Mouse (Mus musculus) monocyte, adult 2 months (primary cell): ENCODE data around the gene Atg7.
A peak's percentile ranks its signal among the peaks of the same experiment; 100 is the strongest.

ENCODE experiments used
- DNase-seq, 2 experiments: peaks; one replicate each; pipeline ENCODE4 v3.0.0; 2022; ENCODE audit warnings: low spot score in 2 of 2, low read depth in 1 of 2

Gene Atg7

GRCm38 (mm10) chr6:114684407-114684806 is 41.5 kb downstream of the Atg7 start:
- DNase-seq, result no peak

GRCm38 (mm10) chr6:114685412-114685811 is 42.5 kb downstream of the Atg7 start:
- no peak for DNase-seq

- no peak for DNase-seq
Observed at GRCm38 (mm10) chr6:114687035-114687434, 44.1 kb downstream of the Atg7 start.

- DNase-seq, result no peak
Observed at GRCm38 (mm10) chr6:114690661-114691060, 47.8 kb downstream of the Atg7 start.

DNA sequence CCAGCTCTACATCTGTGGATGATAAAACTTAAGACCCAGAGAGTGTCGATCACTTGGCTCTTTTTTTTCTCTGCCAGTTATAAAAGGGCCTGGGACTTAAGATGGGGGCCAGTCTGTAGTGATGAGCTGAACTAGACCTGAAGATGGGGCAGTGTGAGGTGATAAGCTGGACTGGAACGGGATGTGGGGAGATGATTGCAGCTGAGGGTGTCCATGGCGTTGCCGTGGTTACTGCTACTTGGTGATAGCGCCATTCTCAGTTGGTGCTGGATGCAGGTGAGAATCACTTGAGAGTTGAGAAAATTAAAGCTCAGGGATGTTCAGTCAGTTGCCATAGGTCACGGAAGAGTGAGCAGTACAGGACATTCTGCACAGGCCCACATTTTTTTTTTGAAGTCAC is 48.6 kb downstream of the Atg7 start:
- no peak for DNase-seq

DNA sequence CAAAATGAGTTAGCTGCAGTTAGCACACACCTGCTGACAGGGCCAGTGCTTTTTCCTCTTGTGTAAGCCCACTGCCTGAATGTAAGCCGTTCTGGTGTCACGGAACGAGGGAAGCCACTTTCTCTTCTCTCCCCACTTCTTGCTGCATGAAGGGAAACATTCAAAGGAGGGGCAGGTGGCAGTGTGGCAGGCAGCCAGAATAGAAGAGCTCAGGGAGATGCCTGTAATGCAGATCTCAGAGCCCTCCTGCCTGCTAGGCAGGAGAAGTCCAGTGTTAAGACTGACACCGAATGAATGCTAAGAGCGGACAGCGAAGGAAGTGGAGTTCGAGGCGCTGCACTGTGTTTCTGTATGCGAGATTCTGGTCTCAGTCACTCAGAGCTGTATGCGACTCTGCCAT is 49.8 kb downstream of the Atg7 start:
- DNase-seq, result no peak

GRCm38 (mm10) chr6:114697646-114698490 is 55.0 kb downstream of the Atg7 start:
- peak; percentile 38 to 61 for DNase-seq

GRCm38 (mm10) chr6:114698578-114698977 is 55.7 kb downstream of the Atg7 start:
- no peak for DNase-seq

DNA sequence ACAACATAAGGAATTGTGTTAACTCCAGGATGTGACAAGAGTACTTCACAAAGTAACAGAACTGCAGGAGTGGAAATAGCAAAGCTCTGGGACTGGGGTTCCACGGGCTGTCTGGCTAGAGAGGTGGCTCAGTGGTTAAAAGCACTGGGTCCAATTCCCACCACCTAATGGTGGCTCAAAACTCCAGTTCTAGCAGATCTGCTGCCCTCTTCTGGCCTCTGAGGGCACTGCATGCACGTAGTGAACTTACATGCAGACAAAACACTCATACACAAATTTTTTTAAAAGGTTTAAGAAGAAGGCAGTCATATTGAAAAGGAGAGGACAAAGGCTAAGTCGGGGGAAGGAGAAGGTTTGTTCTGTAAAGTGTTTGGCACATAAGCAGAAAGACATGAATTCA is 57.8 kb downstream of the Atg7 start:
- DNase-seq, result no peak

GRCm38 (mm10) chr6:114707032-114707431 is 64.1 kb downstream of the Atg7 start:
- DNase-seq, result no peak

DNA sequence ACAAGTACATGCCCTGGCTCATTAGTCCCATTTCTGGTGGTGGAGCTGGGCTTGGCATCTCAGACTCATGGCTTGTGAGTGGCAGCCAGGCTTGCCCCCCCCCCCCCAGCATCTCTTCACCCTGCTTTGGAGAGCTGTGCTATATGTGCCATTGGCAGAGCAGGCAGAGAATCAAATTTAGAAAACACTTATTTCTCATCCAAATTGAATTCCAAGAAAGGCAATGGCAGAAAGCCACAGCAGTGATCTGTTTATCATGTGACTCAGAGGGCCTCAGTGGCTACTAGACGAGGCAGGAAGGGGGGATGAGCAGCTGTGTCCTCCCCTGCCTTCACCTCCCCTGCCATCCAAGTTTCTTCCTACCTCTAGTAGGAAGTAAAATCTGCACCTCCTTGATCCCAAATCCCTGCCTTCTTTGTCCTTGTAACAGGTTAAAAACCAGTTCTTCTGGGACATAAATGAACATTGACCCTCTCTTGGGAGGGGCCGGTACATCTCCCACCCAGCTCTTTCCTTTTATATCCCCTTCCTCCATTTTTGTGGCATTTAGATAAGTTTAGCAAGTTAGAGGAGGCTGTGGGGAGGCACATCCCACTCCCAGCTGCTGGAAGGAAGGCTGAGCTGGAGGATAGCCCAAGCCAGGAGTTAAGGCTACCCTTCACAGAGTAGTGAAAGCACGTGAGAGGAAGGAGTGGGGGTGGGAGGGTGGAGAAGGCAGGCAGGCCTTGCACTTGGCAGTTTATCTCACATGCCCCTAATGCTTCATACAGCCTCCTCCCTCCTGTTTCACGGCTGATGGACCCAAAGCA is 69.5 kb downstream of the Atg7 start:
- no peak for DNase-seq

DNA sequence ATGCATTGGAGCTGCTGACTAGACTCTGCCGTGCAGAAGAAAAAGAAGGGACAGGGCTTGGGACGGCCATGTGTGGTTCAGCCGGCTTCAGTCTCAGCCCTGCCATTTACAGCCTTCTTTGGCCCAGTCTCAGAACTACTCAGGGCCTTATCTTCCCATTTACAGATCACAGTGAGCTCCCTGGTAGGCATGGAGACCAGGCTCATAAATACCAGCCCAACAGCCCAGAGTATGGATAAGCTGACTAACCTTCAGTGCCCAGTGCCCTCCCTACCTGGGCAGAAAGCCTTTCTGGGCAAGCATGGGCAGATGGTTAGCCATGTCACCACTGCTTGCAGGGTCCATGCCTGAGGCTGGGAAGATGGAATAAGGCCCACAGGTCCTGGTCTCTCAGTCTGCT is 70.6 kb downstream of the Atg7 start:
- no peak for DNase-seq

DNA sequence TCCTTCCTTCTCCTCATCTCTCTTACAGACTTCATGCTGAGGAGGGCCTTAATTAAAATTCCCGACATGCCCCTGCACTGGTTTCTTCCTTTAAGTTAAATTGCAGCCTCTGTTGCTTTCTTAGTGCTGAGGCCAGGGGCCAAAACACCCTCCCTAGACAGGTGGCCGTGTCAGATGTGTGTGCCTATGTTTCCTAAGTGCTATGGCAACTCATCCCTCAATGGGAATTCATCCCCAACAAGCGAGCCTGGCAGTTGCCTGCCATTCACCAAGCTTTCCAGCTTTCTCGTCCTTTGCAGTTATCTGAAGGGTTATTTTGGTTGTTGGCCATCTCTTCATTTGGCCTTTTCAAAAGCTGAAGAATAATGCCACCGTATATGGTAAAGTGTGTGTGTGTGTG is 71.8 kb downstream of the Atg7 start:
- DNase-seq, result no peak

GRCm38 (mm10) chr6:114715289-114716030 is 72.6 kb downstream of the Atg7 start:
- DNase-seq, result no peak

DNA sequence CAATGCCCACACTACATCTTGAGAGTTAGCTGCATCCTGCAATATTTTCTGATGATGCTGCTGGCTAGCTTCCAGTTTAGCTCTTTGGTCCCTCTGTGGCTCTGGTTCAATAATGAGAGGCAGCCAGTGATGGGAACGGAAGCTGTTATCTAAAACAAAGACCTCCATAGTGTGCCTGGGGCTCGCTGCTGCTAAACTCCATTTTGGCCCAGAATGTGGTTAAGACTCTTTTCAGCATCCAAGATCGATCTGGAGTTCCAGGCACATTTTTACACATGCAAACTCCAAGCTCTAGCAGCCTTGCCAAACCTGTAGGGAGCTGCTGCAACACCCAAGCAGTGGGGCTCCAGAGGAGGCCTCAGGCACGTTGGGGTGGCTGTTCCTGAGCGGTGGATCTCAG is 76.2 kb downstream of the Atg7 start:
- DNase-seq, result no peak

GRCm38 (mm10) chr6:114719665-114720064 is 76.8 kb downstream of the Atg7 start:
- no peak for DNase-seq

DNA sequence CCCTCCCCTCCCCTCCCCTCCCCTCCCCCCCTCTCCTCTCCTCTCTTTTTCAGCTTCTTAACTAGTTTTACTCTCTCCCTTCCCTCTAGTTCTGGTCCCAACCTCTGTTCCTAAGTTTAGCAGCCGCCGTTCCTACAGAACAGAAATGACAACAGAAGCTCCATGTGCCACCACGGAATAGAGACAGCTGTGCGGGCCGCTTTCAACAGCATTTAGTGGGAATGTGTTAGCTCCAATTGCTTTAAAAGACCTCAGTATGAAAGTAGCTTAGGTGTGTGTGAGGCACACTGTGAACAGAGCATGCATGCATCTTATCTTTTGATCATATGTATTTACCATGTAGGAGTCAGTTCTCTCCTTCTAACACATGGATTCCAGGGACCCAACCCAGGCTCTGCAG is 79.1 kb downstream of the Atg7 start:
- DNase-seq, result no peak

DNA sequence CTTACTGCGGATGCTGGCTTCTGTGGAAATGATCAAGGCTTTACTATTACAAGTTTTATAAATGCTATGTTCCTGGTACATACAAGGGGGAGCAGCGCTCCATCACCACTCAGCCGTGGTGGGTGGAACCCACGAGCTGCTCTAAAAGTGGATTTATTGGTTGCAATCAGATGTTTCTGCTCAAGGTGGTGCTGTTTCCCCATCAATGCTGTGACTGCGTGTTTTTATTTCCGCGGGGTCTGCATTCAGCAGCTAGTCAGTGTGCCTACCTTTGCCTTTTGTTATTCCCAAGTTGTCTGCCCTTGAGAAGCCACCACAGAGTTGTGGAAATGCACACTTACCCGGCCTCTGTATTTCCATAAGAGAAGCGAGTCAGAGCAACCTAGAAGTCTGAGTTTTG is 81.0 kb downstream of the Atg7 start:
- DNase-seq, result no peak

- DNase-seq, result no peak
Observed at GRCm38 (mm10) chr6:114724351-114724750, 81.5 kb downstream of the Atg7 start.

DNA sequence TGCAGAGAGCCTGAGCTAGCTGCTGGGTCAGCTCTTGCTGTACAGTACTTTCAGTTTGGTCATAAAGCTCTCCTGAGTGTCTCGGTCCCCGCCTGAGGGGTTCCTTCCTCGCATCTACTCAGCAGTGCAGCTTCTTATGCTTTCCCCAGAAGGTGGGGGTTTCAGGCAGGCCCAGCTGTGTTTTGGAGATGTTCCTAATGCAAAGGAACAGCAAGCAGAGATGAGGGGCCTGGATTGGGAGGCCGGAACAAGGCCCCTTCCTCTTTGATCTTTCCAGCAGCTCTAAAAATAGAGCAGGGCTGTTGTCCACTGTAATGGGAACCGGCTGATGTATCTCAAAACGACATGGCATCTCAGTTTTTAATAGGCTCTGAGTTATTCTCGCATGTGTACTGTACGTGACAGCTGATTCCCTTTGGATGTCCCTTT is 82.3 kb downstream of the Atg7 start:
- no peak for DNase-seq

GRCm38 (mm10) chr6:114726681-114727080 is 83.8 kb downstream of the Atg7 start:
- no peak for DNase-seq

DNA sequence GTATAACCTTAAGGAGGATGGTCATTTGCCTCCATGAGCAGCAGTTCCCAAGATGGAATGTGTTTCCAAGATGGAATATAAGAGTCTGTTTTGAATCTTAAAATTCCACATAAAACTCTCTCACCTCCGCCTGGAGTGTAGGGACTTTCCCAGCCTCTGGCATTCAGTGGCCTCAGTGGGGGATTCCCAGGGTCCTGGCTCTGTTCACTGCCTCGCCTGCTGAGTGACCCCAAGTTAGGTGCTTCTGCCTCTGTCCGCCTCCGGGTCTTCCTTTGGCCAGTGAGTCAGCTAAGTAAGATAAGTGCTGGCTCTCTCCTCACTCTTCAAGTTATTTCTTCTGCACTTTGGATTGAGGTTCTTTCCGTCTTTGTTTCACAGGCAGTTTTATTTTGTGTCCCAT is 90.3 kb downstream of the Atg7 start:
- no peak for DNase-seq
